Mouse (Mus musculus) Patski (cell line): Measurements from ENCODE around the gene Metrn. TPM values are rescaled to one million over a fixed set of nuclear protein-coding genes. Genes with fewer than 3 reads are reported as not detected.

Source experiments
- ATAC-seq: fragments of 100-300 bp; one replicate; pipeline ENCODE4 v1.8.0; 2021
- CTCF ChIA-PET: fragments of 350-600 bp; sonication (Branson Sonifier 250); formaldehyde crosslinking; loops from one replicate; lab custom pipeline; 2022; ENCODE audit warnings: inconsistent platforms; lab: Charles Lee
- POLR2A ChIA-PET: fragments of 350-600 bp; sonication (Branson Sonifier 250); formaldehyde crosslinking; loops from one replicate; lab custom pipeline; 2022; ENCODE audit warnings: antibody characterized with exemption, inconsistent platforms; lab: Charles Lee
- DNase-seq: peaks from one replicate; pipeline ENCODE4 v3.0.0-alpha.2; 2011; ENCODE audit warnings: low read depth, low spot score
- H3K27me3 ChIP-seq: fragments of 371-371 bp; one replicate; pipeline ENCODE4 v1.5.1; 2021
- CTCF ChIP-seq: fragments of 100-300 bp; IDR thresholded peaks from one replicate; pipeline ENCODE4 v1.5.1; 2021
- in situ Hi-C: fragments of 300-500 bp; cut with MboI; formaldehyde crosslinking; loops from 3 replicates; pipeline ENCODE4 v1.11.1; 2018; ENCODE audit warnings: low pct_unique_long_range_greater_than_20kb, mixed read lengths
- polyA plus RNA-seq: library from polyadenylated mRNA; unstranded; gene quantifications from one replicate; pipeline ENCODE4 v1.2.3, GENCODE M21; 2021

Metrn gene
- 39.8 TPM for polyA plus RNA-seq

DNA sequence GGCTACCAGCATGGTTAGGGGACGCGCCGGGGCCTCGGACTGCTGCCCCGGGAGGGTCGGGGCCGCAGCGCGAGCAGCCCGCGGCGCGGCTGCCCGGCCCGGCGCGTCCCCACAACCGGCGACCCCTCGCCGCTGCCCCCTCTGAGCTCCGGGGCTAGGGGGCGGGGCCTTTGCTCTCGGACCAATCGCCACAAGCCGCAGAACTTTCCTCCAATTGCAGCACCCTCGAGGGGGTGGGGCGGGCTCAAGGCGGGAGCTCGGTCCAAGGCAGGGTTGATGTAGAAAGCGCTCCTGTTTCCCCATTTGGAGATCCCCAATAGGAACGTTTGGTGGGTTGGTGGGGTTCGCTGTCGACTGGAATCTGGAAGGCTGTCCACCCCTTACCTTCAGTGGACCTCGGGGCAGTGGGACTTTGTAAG, at the start of gene Metrn:
Metrn (minus strand) TSS at position 186 of the 419 bp plus-strand sequence.
- ChIA-PET POLR2A (interaction anchor here (1.5 kb wide), 1 partner anchor 12 kb away, joined by 4 read pairs; the partner anchor contains the start of gene Fbxl16), CTCF (interaction anchor here (0.7 kb wide), 1 partner anchor 23 kb away, joined by 3 read pairs; the partner anchor contains the start of gene Narfl)
- ATAC-seq (peak; percentile 84), DNase-seq (no peak)
- no peak for TF ChIP-seq CTCF
- no peaks in the 10 kb centered on the region for H3K27me3 ChIP-seq
- in situ Hi-C loops = no loop called here

- DNase-seq (no peak), ATAC-seq (peak; percentile 87)
- POLR2A ChIA-PET = interaction anchor here (0.6 to 0.9 kb wide), 2 partner anchors 11 to 41 kb away, joined by 3 to 7 read pairs; partner anchors contain the start of gene Stub1
- TF ChIP-seq CTCF = no peak
- CTCF ChIA-PET = no interaction called here
- H3K27me3 ChIP-seq = no peaks in the 10 kb centered on the region
- in situ Hi-C loops = no loop called here
Observed at GRCm38 (mm10) chr17:25844396-25844901, 47.5 kb upstream of the Metrn start, which contains the start of gene Rhot2. Gene Rhot2 (minus strand): TSS chr17:25844851.

DNA sequence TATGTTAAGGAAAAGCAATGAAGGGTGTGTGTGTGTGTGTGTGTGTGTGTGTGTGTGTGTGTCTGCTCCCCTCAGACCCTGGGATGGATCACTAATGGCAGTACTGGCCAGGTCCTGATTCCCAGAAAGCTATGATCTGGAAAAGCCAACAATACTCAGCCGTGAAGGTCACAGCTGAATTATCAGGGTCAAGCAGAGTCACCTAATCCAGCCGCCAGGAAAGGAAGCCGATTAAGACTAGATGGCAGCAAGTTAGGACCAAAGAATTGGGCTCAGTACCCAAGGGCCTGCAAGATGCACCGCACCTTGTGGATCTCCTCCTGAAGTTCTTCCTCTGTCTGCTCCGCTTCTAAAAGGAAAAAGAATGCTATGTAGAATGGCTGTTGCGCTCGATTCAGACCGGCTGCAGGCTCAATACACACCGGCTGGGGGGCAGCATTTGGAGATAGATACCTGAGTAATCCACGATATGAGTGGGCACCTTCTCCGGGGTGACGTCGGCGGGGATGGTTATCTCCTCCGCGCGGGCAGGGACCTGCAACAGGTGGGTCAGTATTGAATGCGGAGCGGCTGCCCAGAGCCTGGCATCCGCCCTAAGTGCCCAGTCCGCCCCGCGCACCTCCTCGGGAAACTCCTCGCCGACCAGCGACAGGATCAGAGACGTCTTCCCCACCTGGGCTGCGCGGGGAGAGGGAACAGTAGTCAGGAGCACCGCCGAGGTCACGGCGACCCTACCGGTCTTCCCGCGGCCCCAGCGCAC, 46.9 kb upstream of the Metrn start:
- ATAC-seq = peak; percentile 34
- DNase-seq = no peak
- ChIA-PET CTCF (no interaction called here), POLR2A (interaction anchor here (1.0 kb wide), 1 partner anchor 9 kb away, joined by 5 read pairs; no protein-coding TSS in a partner anchor)
- no peaks in the 10 kb centered on the region for H3K27me3 ChIP-seq
- no peak for TF ChIP-seq CTCF
- in situ Hi-C loops = no loop called here

GRCm38 (mm10) chr17:25843122-25843521, 46.2 kb upstream of the Metrn start:
- in situ Hi-C loops = no loop called here
- no peaks in the 10 kb centered on the region for H3K27me3 ChIP-seq
- ChIA-PET POLR2A (interaction anchor here (1.0 to 1.6 kb wide), 2 partner anchors 10 kb away, joined by 5 to 7 read pairs; partner anchors contain the start of gene Stub1), CTCF (interaction anchor here (1.3 kb wide), 1 partner anchor 10 kb away, joined by 5 read pairs; the partner anchor contains the start of gene Stub1)
- no peak for DNase-seq
- no peak for TF ChIP-seq CTCF
- no peak for ATAC-seq

- no peak for TF ChIP-seq CTCF
- ChIA-PET POLR2A (interaction anchor here (1.6 kb wide), 1 partner anchor 9 kb away, joined by 7 read pairs; the partner anchor contains the start of gene Stub1), CTCF (interaction anchor here (1.3 kb wide), 1 partner anchor 9 kb away, joined by 5 read pairs; the partner anchor contains the start of gene Stub1)
- DNase-seq (no peak), ATAC-seq (no peak)
- no peaks in the 10 kb centered on the region for H3K27me3 ChIP-seq
- in situ Hi-C loops = no loop called here
Observed at GRCm38 (mm10) chr17:25842509-25842908, 45.6 kb upstream of the Metrn start.

- no peak for TF ChIP-seq CTCF
- ChIA-PET CTCF (interaction anchor here (1.3 kb wide), 1 partner anchor 8 kb away, joined by 5 read pairs; the partner anchor contains the start of gene Stub1), POLR2A (interaction anchor here (1.6 kb wide), 1 partner anchor 8 kb away, joined by 7 read pairs; the partner anchor contains the start of gene Stub1)
- H3K27me3 ChIP-seq = no peaks in the 10 kb centered on the region
- in situ Hi-C loops = no loop called here
- DNase-seq = no peak
- ATAC-seq = no peak
Observed at GRCm38 (mm10) chr17:25841117-25841880, 44.4 kb upstream of the Metrn start, which contains the start of gene Gm20683. Gene Gm20683 (minus strand): TSS chr17:25841763.

GRCm38 (mm10) chr17:25840519-25840918, 43.6 kb upstream of the Metrn start:
- CTCF ChIA-PET = no interaction called here
- no peak for ATAC-seq
- TF ChIP-seq CTCF = no peak
- in situ Hi-C loops = no loop called here
- POLR2A ChIA-PET = interaction anchor here (1.2 kb wide), 1 partner anchor 21 kb away, joined by 3 read pairs; the partner anchor contains the start of gene Wdr90
- H3K27me3 ChIP-seq = no peaks in the 10 kb centered on the region
- DNase-seq = no peak

- TF ChIP-seq CTCF = no peak
- ChIA-PET CTCF (no interaction called here), POLR2A (interaction anchor here (0.6 to 1.2 kb wide), 2 partner anchors 14 to 22 kb away, joined by 3 read pairs; partner anchors contain the start of gene Wdr90)
- in situ Hi-C loops = no loop called here
- ATAC-seq = no peak
- no peaks in the 10 kb centered on the region for H3K27me3 ChIP-seq
- no peak for DNase-seq
Observed at GRCm38 (mm10) chr17:25839455-25840235, 42.7 kb upstream of the Metrn start.

GRCm38 (mm10) chr17:25838904-25839303, 42.0 kb upstream of the Metrn start:
- no peak for TF ChIP-seq CTCF
- POLR2A ChIA-PET = interaction anchor here (0.6 kb wide), 1 partner anchor 14 kb away, joined by 3 read pairs; no protein-coding TSS in a partner anchor

More at GRCm38 (mm10) chr17:25838904-25839303, 42.0 kb upstream of the Metrn start:
- in situ Hi-C loops = no loop called here
- DNase-seq = no peak
- CTCF ChIA-PET = no interaction called here
- no peak for ATAC-seq
- H3K27me3 ChIP-seq = no peaks in the 10 kb centered on the region
